Mouse (Mus musculus): ENCODE measurements around the gene Kazn.

DNA sequence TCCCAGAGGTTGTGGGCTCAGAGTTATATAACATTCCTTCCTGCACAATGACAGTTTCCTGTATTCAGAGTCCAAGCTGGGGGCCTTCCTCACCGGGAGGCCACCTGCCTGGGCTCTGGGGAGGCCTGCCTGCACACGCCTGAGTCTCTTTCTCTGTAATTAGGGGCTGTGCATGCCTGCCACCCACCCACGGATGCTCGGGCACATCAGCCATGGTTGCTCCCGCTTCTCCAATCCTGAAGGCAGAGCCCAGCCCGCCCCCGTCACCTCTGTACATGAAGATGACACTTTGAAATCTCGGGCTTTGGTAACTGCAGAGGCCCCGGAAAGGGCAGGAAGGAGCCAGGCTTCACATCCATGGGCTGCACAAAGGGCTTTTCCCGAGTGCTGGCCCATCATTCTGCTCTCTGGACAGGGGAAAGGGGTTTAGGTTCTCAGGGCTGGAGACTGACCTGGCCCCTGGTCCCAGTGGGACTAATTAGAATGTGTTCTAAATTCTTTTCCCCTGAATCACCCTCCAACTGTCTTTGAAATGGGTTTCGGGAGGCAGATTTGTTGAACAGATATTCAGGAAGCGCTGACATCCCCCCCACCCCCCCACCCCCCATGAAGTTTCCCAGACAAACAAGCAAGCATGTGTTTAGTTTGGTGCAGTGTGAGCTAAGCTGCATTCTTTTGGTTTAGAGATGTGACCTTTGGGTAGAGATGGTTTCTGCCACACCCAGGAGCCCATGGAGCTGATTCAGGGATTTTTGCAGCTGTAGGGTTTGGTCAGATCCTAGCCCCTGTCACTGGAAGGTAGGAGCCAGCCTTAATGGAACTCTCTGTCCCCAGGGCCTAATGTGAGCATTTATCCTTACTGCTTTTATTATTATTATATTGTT lies 12.5 kb upstream of the Kazn start:
- no peak for TF ChIP-seq CTCF (IDR thresholded peaks at IDR 0.05; ENCODE audit: low read depth, low read length)
- no peak for TF ChIP-seq POLR2AphosphoS5 (IDR thresholded peaks at IDR 0.05; ENCODE audit: insufficient replicate concordance, low read depth, low read length)

Measured in G1E (cell line).